Mouse (Mus musculus) lung, adult 2 months (tissue): ENCODE measurements around the gene March10.

ENCODE experiments used
- CTCF ChIP-seq: fragments of 200-500 bp; IDR thresholded peaks from 2 replicates; pipeline ENCODE4 v1.5.1; 2011; ENCODE audit warnings: mild to moderate bottlenecking, low read length, control low read depth; ENCODE audit not compliant: insufficient read depth
- POLR2A ChIP-seq: fragments of 200-500 bp; IDR thresholded peaks from 2 replicates; pipeline ENCODE4 v1.6.1; 2011; ENCODE audit warnings: low read depth, mild to moderate bottlenecking, control low read depth, low read length, borderline replicate concordance; ENCODE audit errors: extremely low read depth

DNA sequence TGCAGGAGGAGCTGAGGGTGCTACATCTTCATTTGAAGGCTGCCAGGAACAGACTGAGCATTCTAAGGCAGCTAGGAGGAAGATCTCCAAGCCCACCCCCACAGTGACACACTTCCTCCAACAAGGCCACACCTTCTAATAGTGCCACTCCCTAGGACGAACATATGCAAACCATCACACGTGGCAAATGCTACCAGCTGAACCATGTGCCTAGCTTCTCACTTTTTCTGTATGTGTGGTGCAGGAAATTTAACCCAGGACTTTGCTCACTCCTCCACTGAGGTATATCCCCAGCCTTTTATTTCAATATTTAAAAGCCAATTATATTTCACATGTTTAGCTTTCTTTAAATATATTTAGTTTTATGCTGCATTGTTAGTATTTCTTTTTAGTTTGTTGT is 135.4 kb downstream of the March10 start:
- TF ChIP-seq POLR2A (no peak), CTCF (no peak)
